Mouse (Mus musculus): ENCODE measurements at regions not wholly inside any gene's neighbourhood (a gene's known extent, or its start where the extent isn't known, plus 50 kb on each side); places are given as distances from the start of the nearest gene placed in this dataset.

DNA sequence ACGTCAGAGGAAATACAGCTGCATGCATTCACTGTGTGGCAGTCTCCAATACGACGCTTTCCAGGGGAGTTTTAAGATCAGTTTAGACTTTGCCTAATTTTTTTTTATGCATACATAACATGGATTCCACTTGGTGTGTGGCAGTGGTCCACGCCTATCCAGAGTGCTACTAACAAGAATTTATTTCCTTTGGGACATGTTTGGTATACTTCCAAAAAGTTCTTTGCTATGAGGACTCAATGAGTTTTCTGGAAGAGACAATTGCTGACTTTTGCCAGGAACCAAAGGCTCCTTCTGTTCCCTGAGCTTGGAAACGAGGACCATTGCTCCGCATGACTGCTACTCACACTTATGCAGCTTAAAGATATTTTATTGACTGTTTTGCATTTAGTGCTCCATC is 59.2 kb downstream of the Marcks start:
- ATAC-seq (ENCODE audit: insufficient read depth) (no peak), DNase-seq (ENCODE audit: low read depth in 3 of 3, low spot score in 3 of 3) (no peak)
- no peak overlapping the region for H3K4me3 ChIP-seq (ENCODE audit: insufficient read depth in 1 of 2, low read depth in 2 of 2, low read length in 2 of 2)
- no peak overlapping the region for H3K27ac ChIP-seq
- H3K9me3 ChIP-seq (ENCODE audit: control insufficient read depth, low read length), result no peaks in the 10 kb centered on the region
- H3K27me3 ChIP-seq (ENCODE audit: control insufficient read depth, insufficient read depth, low read length), result no peaks in the 10 kb centered on the region
- no peaks in the 10 kb centered on the region; a peak in 1 of 4 replicates for H3K4me1 ChIP-seq (replicated peaks; ENCODE audit: control insufficient read depth in 2 of 2, insufficient read depth in 2 of 2, low read length in 1 of 2)
- H3K36me3 ChIP-seq (replicated peaks; ENCODE audit: control insufficient read depth, insufficient read depth, low read depth), result no peaks in the 10 kb centered on the region
- no peak for TF ChIP-seq EP300 (IDR thresholded peaks at IDR 0.05; ENCODE audit: low read depth)
- TF ChIP-seq CTCF (IDR thresholded peaks at IDR 0.05; ENCODE audit: low read depth), result no peak
- 58% methylated on average over 6 of the region's 6 CpGs for WGBS (ENCODE audit: insufficient replicate concordance)
- H3K9ac ChIP-seq (replicated peaks), result no peak overlapping the region
- no peak overlapping the region for H3K4me2 ChIP-seq (ENCODE audit: low read depth)

GRCm38 (mm10) chr10:37078439-37078838 is 60.3 kb downstream of the Marcks start:
- H3K4me1 ChIP-seq (replicated peaks; ENCODE audit: control insufficient read depth in 2 of 2, insufficient read depth in 2 of 2, low read length in 1 of 2), result no peaks in the 10 kb centered on the region; a peak in 1 of 4 replicates
- ATAC-seq (ENCODE audit: insufficient read depth) (peak; percentile 43), DNase-seq (ENCODE audit: low read depth in 3 of 3, low spot score in 3 of 3) (peak in 2 of 3 experiments; percentile 25 to 26)
- H3K9me3 ChIP-seq (ENCODE audit: control insufficient read depth, low read length), result no peaks in the 10 kb centered on the region
- no peak overlapping the region for H3K4me2 ChIP-seq (ENCODE audit: low read depth)
- H3K27ac ChIP-seq, result no peak overlapping the region
- H3K36me3 ChIP-seq (replicated peaks; ENCODE audit: control insufficient read depth, insufficient read depth, low read depth), result no peaks in the 10 kb centered on the region
- H3K9ac ChIP-seq (replicated peaks), result no peak overlapping the region
- TF ChIP-seq EP300 (IDR thresholded peaks at IDR 0.05; ENCODE audit: low read depth) (no peak), CTCF (IDR thresholded peaks at IDR 0.05; ENCODE audit: low read depth) (no peak)
- no peaks in the 10 kb centered on the region for H3K27me3 ChIP-seq (ENCODE audit: control insufficient read depth, insufficient read depth, low read length)
- WGBS (ENCODE audit: insufficient replicate concordance), result 25% methylated on average over 5 of the region's 5 CpGs
- H3K4me3 ChIP-seq (ENCODE audit: insufficient read depth in 1 of 2, low read depth in 2 of 2, low read length in 2 of 2), result no peak overlapping the region

GRCm38 (mm10) chr10:37077741-37078140 is 61.0 kb downstream of the Marcks start:
- Histone ChIP-seq H3K4me3 (ENCODE audit: insufficient read depth in 1 of 2, low read depth in 2 of 2, low read length in 2 of 2) (no peak overlapping the region), H3K9me3 (ENCODE audit: control insufficient read depth, low read length) (no peaks in the 10 kb centered on the region), H3K36me3 (replicated peaks; ENCODE audit: control insufficient read depth, insufficient read depth, low read depth) (no peaks in the 10 kb centered on the region), H3K4me2 (ENCODE audit: low read depth) (no peak overlapping the region), H3K27ac (no peak overlapping the region), H3K27me3 (ENCODE audit: control insufficient read depth, insufficient read depth, low read length) (no peaks in the 10 kb centered on the region), H3K4me1 (replicated peaks; ENCODE audit: control insufficient read depth in 2 of 2, insufficient read depth in 2 of 2, low read length in 1 of 2) (no peaks in the 10 kb centered on the region; a peak in 1 of 4 replicates), H3K9ac (replicated peaks) (no peak overlapping the region)
- ATAC-seq (ENCODE audit: insufficient read depth), result no peak
- WGBS (ENCODE audit: insufficient replicate concordance), result 54% methylated on average over 2 of the region's 2 CpGs
- DNase-seq (ENCODE audit: low read depth in 3 of 3, low spot score in 3 of 3), result no peak
- TF ChIP-seq CTCF (IDR thresholded peaks at IDR 0.05; ENCODE audit: low read depth) (no peak), EP300 (IDR thresholded peaks at IDR 0.05; ENCODE audit: low read depth) (no peak)

- 13% methylated on average over 5 of the region's 5 CpGs for WGBS (ENCODE audit: insufficient replicate concordance)
- DNase-seq (ENCODE audit: low read depth in 3 of 3, low spot score in 3 of 3), result peak; percentile 6 to 10 (median 9)
- H3K9ac ChIP-seq (replicated peaks), result no peak overlapping the region
- H3K36me3 ChIP-seq (replicated peaks; ENCODE audit: control insufficient read depth, insufficient read depth, low read depth), result no peaks in the 10 kb centered on the region
- no peak for ATAC-seq (ENCODE audit: insufficient read depth)
- TF ChIP-seq EP300 (IDR thresholded peaks at IDR 0.05; ENCODE audit: low read depth) (no peak), CTCF (IDR thresholded peaks at IDR 0.05; ENCODE audit: low read depth) (peak; percentile 58)
- no peaks in the 10 kb centered on the region for H3K9me3 ChIP-seq (ENCODE audit: control insufficient read depth, low read length)
- no peaks in the 10 kb centered on the region; a peak in 1 of 4 replicates for H3K4me1 ChIP-seq (replicated peaks; ENCODE audit: control insufficient read depth in 2 of 2, insufficient read depth in 2 of 2, low read length in 1 of 2)
- H3K4me3 ChIP-seq (ENCODE audit: insufficient read depth in 1 of 2, low read depth in 2 of 2, low read length in 2 of 2), result no peak overlapping the region
- H3K4me2 ChIP-seq (ENCODE audit: low read depth), result no peak overlapping the region
- no peaks in the 10 kb centered on the region for H3K27me3 ChIP-seq (ENCODE audit: control insufficient read depth, insufficient read depth, low read length)
- no peak overlapping the region for H3K27ac ChIP-seq
Observed at GRCm38 (mm10) chr10:37072834-37073233, 65.9 kb downstream of the Marcks start.

DNA sequence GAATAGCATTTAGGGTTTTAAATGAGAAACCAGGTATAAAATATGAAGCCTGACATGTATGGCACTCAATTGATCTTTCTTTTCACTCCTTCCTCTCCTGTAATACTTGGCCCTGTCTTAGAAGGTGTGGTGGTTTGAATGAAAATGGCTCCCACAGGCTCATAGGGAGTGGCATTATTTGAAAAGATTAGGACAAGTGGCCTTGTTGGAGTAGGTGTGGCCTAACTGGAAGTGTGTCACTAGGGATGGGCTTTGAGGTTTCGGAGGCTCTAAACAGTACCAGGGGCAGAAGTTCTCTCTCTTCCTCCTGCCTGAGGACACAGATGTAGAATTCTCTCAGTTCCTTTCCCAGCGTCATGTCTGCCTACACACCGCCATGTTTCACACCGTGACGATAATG is 66.7 kb downstream of the Marcks start:
- H3K36me3 ChIP-seq (replicated peaks; ENCODE audit: control insufficient read depth, insufficient read depth, low read depth), result no peaks in the 10 kb centered on the region
- H3K4me2 ChIP-seq (ENCODE audit: low read depth), result no peak overlapping the region
- H3K27ac ChIP-seq, result no peak overlapping the region
- no peak overlapping the region for H3K9ac ChIP-seq (replicated peaks)
- TF ChIP-seq EP300 (IDR thresholded peaks at IDR 0.05; ENCODE audit: low read depth) (no peak), CTCF (IDR thresholded peaks at IDR 0.05; ENCODE audit: low read depth) (no peak)
- DNase-seq (ENCODE audit: low read depth in 3 of 3, low spot score in 3 of 3), result no peak
- no peaks in the 10 kb centered on the region for H3K9me3 ChIP-seq (ENCODE audit: control insufficient read depth, low read length)
- no peak for ATAC-seq (ENCODE audit: insufficient read depth)
- no peaks in the 10 kb centered on the region for H3K27me3 ChIP-seq (ENCODE audit: control insufficient read depth, insufficient read depth, low read length)
- no peak overlapping the region for H3K4me3 ChIP-seq (ENCODE audit: insufficient read depth in 1 of 2, low read depth in 2 of 2, low read length in 2 of 2)
- no peaks in the 10 kb centered on the region for H3K4me1 ChIP-seq (replicated peaks; ENCODE audit: control insufficient read depth in 2 of 2, insufficient read depth in 2 of 2, low read length in 1 of 2)
- 79% methylated on average over 5 of the region's 5 CpGs for WGBS (ENCODE audit: insufficient replicate concordance)
